Mouse (Mus musculus): ENCODE measurements at regions not wholly inside any gene's neighbourhood (a gene's known extent, or its start where the extent isn't known, plus 50 kb on each side); places are given as distances from the start of the nearest gene placed in this dataset.

DNA sequence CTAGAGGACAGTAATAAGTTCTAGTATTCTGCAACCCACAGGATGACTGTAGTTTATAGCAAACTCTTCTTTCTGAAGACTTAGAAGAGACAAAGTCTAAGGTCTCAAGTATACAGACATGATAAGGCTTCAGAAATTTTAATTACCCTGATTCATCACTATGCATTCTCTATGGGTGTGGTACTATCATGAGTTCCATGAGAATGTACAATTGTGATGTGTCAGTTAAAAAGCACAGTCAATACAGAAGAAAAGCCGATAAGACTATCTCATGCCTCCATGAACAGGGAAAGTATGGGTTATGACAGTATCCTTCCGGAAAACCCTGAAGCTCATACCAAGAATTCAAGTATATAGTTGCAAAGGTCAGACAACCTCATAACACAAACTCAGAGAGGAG is 333.8 kb upstream of the Pitrm1 start:
- no peak for TF ChIP-seq CTCF (IDR thresholded peaks at IDR 0.05; ENCODE audit: insufficient read depth, low read depth, low read length)
- TF ChIP-seq POLR2A (IDR thresholded peaks at IDR 0.05; ENCODE audit: insufficient read depth, low read depth, low read length), result no peak
- no peak overlapping the region for H3K4me3 ChIP-seq (ENCODE audit: insufficient read depth, low read depth, low read length)
- H3K4me1 ChIP-seq (ENCODE audit: control insufficient read depth, insufficient read depth, low read length), result no peaks in the 10 kb centered on the region
- 97% methylated on average over 2 of the region's 2 CpGs for WGBS
- no peak overlapping the region for H3K27ac ChIP-seq (ENCODE audit: insufficient read depth, low read depth, low read length)

DNA sequence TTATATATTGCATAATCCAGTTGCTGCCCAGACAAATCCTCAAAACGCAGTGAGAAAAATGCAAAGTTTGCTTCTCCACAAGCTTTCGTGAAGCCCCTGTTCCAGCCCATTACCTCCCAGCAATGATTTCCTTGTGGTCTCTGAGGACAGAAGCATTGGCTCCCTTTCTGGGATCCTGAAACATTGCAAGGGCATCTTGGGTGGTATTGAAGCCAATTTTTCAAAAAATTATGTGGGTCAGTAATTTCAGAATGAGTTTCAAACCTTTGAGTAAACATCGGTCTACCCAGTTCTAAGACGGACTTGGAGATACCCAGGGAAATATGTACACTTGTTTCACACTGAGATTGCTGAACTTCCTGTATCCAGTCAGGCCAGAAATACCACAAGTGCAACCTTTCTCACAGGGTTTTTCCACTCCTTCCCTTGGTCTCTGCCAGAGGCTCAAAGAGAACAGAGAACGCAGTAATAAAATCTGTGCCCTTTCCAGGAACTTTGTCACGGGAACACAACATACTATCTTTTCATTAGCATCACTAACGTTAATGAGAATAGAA is 321.8 kb upstream of the Pitrm1 start:
- Histone ChIP-seq H3K27ac (ENCODE audit: insufficient read depth, low read depth, low read length) (no peak overlapping the region), H3K4me3 (ENCODE audit: insufficient read depth, low read depth, low read length) (no peak overlapping the region), H3K4me1 (ENCODE audit: control insufficient read depth, insufficient read depth, low read length) (no peaks in the 10 kb centered on the region; the same call in 1 of the 2 replicates)
- no peak for TF ChIP-seq POLR2A (IDR thresholded peaks at IDR 0.05; ENCODE audit: insufficient read depth, low read depth, low read length)
- TF ChIP-seq CTCF (IDR thresholded peaks at IDR 0.05; ENCODE audit: insufficient read depth, low read depth, low read length), result no peak
- 74% methylated on average over 7 of the region's 7 CpGs for WGBS

DNA sequence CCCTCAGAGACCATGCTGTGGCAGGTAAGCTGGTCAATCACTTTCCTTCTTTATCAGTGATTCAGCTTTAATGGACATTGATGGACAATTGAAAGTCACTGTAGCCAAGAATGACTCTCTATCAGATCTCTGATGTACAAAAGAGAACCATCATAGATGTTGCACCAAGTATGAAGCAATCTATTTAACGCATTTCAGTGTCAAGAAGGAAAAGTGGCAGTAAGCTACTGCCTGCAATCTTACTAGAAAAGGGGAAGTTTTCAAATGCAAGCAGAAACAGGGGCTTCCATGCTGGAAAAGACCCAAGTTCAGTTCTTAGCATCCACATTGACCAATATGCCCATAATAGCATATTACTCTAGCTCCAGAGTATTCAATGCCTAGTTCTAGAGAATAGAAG is 319.7 kb upstream of the Pitrm1 start:
- no peak for TF ChIP-seq CTCF (IDR thresholded peaks at IDR 0.05; ENCODE audit: insufficient read depth, low read depth, low read length)
- TF ChIP-seq POLR2A (IDR thresholded peaks at IDR 0.05; ENCODE audit: insufficient read depth, low read depth, low read length), result no peak
- no peak overlapping the region for H3K27ac ChIP-seq (ENCODE audit: insufficient read depth, low read depth, low read length)
- H3K4me1 ChIP-seq (ENCODE audit: control insufficient read depth, insufficient read depth, low read length), result no peaks in the 10 kb centered on the region; the same call in 1 of the 2 replicates
- 98% methylated on average over 1 of the region's 1 CpGs for WGBS
- no peak overlapping the region for H3K4me3 ChIP-seq (ENCODE audit: insufficient read depth, low read depth, low read length)

DNA sequence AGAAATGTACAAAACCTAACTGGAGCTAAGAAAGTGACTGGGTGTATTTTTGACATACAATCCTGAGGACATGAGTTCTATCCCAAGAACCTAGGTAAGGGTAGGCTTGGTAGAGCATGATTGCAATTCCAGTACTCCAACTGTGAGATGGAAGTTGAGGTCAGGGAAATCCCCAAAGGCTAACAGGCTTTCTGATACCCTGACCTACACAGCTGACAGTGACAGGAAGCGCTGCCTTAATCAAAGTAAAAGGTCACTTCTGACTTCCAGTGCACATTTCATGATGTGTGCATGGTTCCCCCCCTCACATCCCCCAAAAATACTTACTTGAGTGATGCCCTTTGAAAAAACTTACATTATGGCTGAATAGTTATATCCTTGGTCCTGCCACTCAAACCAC is 312.6 kb upstream of the Pitrm1 start:
- TF ChIP-seq CTCF (IDR thresholded peaks at IDR 0.05; ENCODE audit: insufficient read depth, low read depth, low read length) (no peak), POLR2A (IDR thresholded peaks at IDR 0.05; ENCODE audit: insufficient read depth, low read depth, low read length) (no peak)
- WGBS, result 97% methylated on average over 1 of the region's 1 CpGs
- Histone ChIP-seq H3K4me3 (ENCODE audit: insufficient read depth, low read depth, low read length) (no peak overlapping the region), H3K4me1 (ENCODE audit: control insufficient read depth, insufficient read depth, low read length) (no peaks in the 10 kb centered on the region), H3K27ac (ENCODE audit: insufficient read depth, low read depth, low read length) (no peak overlapping the region)

DNA sequence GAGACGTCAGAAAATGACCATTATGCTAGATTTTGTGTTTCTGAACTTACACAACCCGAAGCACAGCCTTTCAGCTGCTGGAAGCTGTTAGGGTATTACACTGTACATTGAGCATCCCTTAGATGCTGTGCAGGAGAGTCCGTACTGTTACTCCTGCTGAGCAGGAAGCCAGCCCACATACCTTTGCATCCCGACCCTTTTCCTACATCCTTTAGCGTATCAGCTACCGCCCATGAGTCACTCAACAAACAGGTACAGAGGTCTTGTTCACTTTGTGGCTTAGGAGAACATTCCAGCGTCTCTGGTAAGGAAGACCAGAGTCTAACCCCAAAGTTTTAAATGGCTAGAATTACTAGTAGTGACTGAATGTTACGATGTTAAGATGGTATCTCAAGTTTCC is 311.4 kb upstream of the Pitrm1 start:
- 94% methylated on average over 8 of the region's 8 CpGs for WGBS
- TF ChIP-seq CTCF (IDR thresholded peaks at IDR 0.05; ENCODE audit: insufficient read depth, low read depth, low read length) (no peak), POLR2A (IDR thresholded peaks at IDR 0.05; ENCODE audit: insufficient read depth, low read depth, low read length) (no peak)
- Histone ChIP-seq H3K4me1 (ENCODE audit: control insufficient read depth, insufficient read depth, low read length) (no peaks in the 10 kb centered on the region), H3K4me3 (ENCODE audit: insufficient read depth, low read depth, low read length) (no peak overlapping the region), H3K27ac (ENCODE audit: insufficient read depth, low read depth, low read length) (no peak overlapping the region)

DNA sequence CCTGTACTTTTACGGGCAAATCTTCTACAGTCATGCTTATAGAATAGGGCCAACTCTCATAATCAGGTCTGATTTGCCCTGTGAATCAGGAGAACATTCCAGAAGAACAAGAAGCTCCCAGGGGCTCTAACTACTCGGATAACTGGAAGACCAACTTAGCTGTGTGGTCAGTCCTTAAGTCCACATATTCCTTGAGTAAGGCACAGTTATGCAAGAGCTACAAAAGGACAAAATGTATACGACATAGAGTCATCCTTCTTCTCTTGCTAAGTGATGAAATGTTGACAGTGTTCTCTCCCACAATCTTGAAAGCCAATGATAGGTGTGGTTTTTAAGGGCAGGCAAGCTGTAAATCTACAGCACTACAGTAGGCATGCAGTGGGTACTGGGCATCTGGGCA is 310.7 kb upstream of the Pitrm1 start:
- 92% methylated on average over 3 of the region's 3 CpGs for WGBS
- no peak for TF ChIP-seq POLR2A (IDR thresholded peaks at IDR 0.05; ENCODE audit: insufficient read depth, low read depth, low read length)
- no peak for TF ChIP-seq CTCF (IDR thresholded peaks at IDR 0.05; ENCODE audit: insufficient read depth, low read depth, low read length)
- Histone ChIP-seq H3K4me1 (ENCODE audit: control insufficient read depth, insufficient read depth, low read length) (no peaks in the 10 kb centered on the region), H3K27ac (ENCODE audit: insufficient read depth, low read depth, low read length) (no peak overlapping the region), H3K4me3 (ENCODE audit: insufficient read depth, low read depth, low read length) (no peak overlapping the region)

DNA sequence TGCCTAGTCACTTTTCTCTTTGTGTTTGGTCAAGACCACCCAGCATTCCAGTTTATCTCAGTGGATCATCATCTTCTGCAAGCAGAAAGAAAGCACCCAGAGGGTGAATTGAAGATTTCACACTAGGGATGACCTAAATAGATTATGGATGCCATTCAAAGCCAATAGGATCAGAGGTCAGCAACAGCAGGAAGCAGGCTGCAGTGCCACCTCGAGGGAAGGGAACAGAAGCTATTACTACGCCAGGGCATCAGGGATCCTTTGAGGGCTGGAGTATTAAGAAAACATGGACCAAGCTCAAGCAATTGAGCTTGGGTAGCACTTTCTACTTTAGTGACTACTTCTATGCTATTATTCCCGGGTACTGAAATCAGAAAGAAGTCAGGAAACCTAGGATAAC is 307.1 kb upstream of the Pitrm1 start:
- TF ChIP-seq POLR2A (IDR thresholded peaks at IDR 0.05; ENCODE audit: insufficient read depth, low read depth, low read length), result no peak
- TF ChIP-seq CTCF (IDR thresholded peaks at IDR 0.05; ENCODE audit: insufficient read depth, low read depth, low read length), result no peak
- 68% methylated on average over 3 of the region's 3 CpGs for WGBS
- no peaks in the 10 kb centered on the region for H3K4me1 ChIP-seq (ENCODE audit: control insufficient read depth, insufficient read depth, low read length)
- no peak overlapping the region for H3K4me3 ChIP-seq (ENCODE audit: insufficient read depth, low read depth, low read length)
- no peak overlapping the region for H3K27ac ChIP-seq (ENCODE audit: insufficient read depth, low read depth, low read length)

DNA sequence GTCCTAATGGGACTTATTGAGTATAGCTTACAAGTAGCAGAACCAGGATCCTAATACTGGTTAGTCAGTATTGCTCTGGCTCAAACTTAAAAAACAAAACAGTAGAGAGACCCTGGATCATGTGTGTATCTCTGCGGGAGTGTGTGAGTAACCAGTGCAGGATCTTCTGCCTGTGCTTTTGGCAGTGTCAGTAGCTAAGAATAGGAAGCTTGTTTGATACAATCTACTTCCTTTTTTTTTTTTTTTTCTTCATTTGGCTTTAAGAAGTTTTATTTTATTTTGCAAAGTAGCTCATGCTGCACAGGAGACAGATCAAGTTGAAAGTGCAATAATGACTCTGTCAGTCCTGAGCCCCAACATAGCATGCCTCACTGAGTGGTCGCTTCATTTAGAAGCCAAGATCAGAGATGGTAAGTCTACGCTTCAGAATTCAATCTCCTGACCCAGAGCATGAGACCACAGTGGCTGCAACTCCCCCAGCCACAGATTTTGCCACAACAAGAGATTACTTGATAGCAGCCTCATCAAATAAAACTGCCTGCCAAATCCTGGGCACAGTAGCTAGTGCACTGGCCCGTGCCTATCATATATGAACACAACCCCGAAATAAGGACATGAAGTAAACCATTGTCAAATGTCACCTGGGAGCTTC is 306.4 kb upstream of the Pitrm1 start:
- no peak for TF ChIP-seq CTCF (IDR thresholded peaks at IDR 0.05; ENCODE audit: insufficient read depth, low read depth, low read length)
- no peak for TF ChIP-seq POLR2A (IDR thresholded peaks at IDR 0.05; ENCODE audit: insufficient read depth, low read depth, low read length)
- Histone ChIP-seq H3K4me3 (ENCODE audit: insufficient read depth, low read depth, low read length) (no peak overlapping the region), H3K4me1 (ENCODE audit: control insufficient read depth, insufficient read depth, low read length) (no peaks in the 10 kb centered on the region), H3K27ac (ENCODE audit: insufficient read depth, low read depth, low read length) (no peak overlapping the region)
- WGBS, result 88% methylated on average over 5 of the region's 5 CpGs

DNA sequence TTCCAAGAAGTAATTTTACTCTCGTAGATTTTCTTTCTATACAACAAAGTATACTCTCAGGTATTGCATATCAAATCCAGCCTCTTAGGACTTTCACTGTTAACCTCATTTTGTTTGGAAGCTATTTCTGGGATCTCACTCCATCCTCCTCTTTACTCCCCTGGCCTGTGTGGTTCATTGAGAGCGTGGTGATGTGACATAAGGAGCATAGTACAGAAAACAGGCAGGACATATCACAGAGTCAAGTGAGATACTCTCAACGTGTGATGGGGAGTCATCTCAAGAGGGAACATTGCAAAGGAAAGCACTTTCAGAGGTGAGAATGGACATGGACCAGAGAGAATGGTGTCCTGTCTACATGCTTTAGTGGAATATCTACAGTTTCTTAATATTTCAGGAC is 297.8 kb upstream of the Pitrm1 start:
- WGBS, result 93% methylated on average over 3 of the region's 3 CpGs
- no peak for TF ChIP-seq CTCF (IDR thresholded peaks at IDR 0.05; ENCODE audit: insufficient read depth, low read depth, low read length)
- no peak for TF ChIP-seq POLR2A (IDR thresholded peaks at IDR 0.05; ENCODE audit: insufficient read depth, low read depth, low read length)

More for the DNA sequence above, 297.8 kb upstream of the Pitrm1 start:
- Histone ChIP-seq H3K27ac (ENCODE audit: insufficient read depth, low read depth, low read length) (no peak overlapping the region), H3K4me1 (ENCODE audit: control insufficient read depth, insufficient read depth, low read length) (no peaks in the 10 kb centered on the region), H3K4me3 (ENCODE audit: insufficient read depth, low read depth, low read length) (no peak overlapping the region)
